8 mouse cellular contexts compared by ENCODE assay signal in genomic region chr6:12747856-12748450, GRCm38 (mm10). TPM values are rescaled to one million over a fixed set of nuclear protein-coding genes. Genes with fewer than 3 reads are reported as not detected.
DNase-seq lines count a peak whose midpoint lies in the region; ATAC-seq lines count a peak whose summit lies in the region.

No protein-coding gene starts in this region.

- H3K27ac ChIP-seq in brown adipose tissue, adult 24 weeks (replicated peaks; ENCODE audit: low read depth, low read length): peak overlapping the region; percentile 17
- H3K27ac ChIP-seq in heart, embryonic 12.5 days (ENCODE audit: poor library complexity, severe bottlenecking): no peak overlapping the region
- H3K27ac ChIP-seq in midbrain, embryonic 13.5 days: peak overlapping the region; percentile 98

- peak overlapping the region; percentile 93 for H3K4me2 ChIP-seq in heart, embryonic 12.5 days
- H3K4me2 ChIP-seq in midbrain, embryonic 13.5 days (replicated peaks): peak overlapping the region; percentile 62

- no peaks in the 10 kb centered on the region for H3K4me1 ChIP-seq in brown adipose tissue, adult 24 weeks (ENCODE audit: control insufficient read depth, insufficient read depth, insufficient read length, low read length)
- no peaks in the 10 kb centered on the region for H3K4me1 ChIP-seq in heart, embryonic 12.5 days (replicated peaks)
- peaks cover 24% of the 10 kb centered on the region for H3K4me1 ChIP-seq in midbrain, embryonic 13.5 days (replicated peaks)

- no peak; the same call in 1 of the 2 replicates for ATAC-seq in heart, embryonic 12.5 days (ENCODE audit: insufficient number of reproducible peaks, low FRiP score)
- ATAC-seq in midbrain, embryonic 13.5 days: no peak

- no peaks in the 10 kb centered on the region for H3K27me3 ChIP-seq in heart, embryonic 12.5 days (replicated peaks)
- no peaks in the 10 kb centered on the region for H3K27me3 ChIP-seq in midbrain, embryonic 13.5 days

- no peaks in the 10 kb centered on the region for H3K36me3 ChIP-seq in heart, embryonic 12.5 days
- H3K36me3 ChIP-seq in midbrain, embryonic 13.5 days: no peaks in the 10 kb centered on the region

- H3K9me3 ChIP-seq in heart, embryonic 12.5 days (replicated peaks): no peaks in the 10 kb centered on the region
- no peaks in the 10 kb centered on the region for H3K9me3 ChIP-seq in midbrain, embryonic 13.5 days

- DNase-seq in cerebellum, postnatal 14 days: peak; percentile 21 to 39
- no peak for DNase-seq in cerebellum, adult 11 months
- peak; percentile 5 to 31 for DNase-seq in kidney, postnatal 25 days
- DNase-seq in spleen, postnatal 4 days (ENCODE audit: low spot score in 2 of 2): no peak
- no peak for DNase-seq in cerebellum, adult 8-10 months

- no peak overlapping the region for H3K9ac ChIP-seq in heart, embryonic 12.5 days
- H3K9ac ChIP-seq in midbrain, embryonic 13.5 days (replicated peaks): peak overlapping the region; percentile 84

- 6% methylated on average over 11 of the region's 11 CpGs for WGBS in heart, embryonic 12.5 days
- WGBS in midbrain, embryonic 13.5 days: 2% methylated on average over 11 of the region's 11 CpGs

- H3K4me3 ChIP-seq in brown adipose tissue, adult 24 weeks (ENCODE audit: insufficient read depth, low read depth, low read length): peak overlapping the region; percentile 62
- H3K4me3 ChIP-seq in heart, embryonic 12.5 days: peak overlapping the region; percentile 67
- peak overlapping the region; percentile 61 for H3K4me3 ChIP-seq in midbrain, embryonic 13.5 days (replicated peaks)

RNA-seq across cellular contexts. Expression of gene Thsd7a, which starts 1.3 kb away (rescaled TPM):
- 1.5 and 2.7 TPM in 2 replicates for polyA plus RNA-seq in brown adipose tissue, adult 24 weeks (2012; ENCODE audit: insufficient read depth, insufficient read length, missing spikeins)
- 3.3 and 3.4 TPM in 2 replicates for polyA plus RNA-seq in heart, embryonic 12.5 days (2016; fragmentation: Nextera tagmentation; extraction: Ambion mirVana)
- 53.2 and 58.2 TPM in 2 replicates for polyA plus RNA-seq in midbrain, embryonic 13.5 days (2015; fragmentation: Nextera tagmentation; extraction: Ambion mirVana)

Comparison
In these comparisons a context has a peak if more than half of its experiments do, and no peak if none do; other contexts are left out.
1. DNase-seq: peak in cerebellum, postnatal 14 days (2 of 2) and kidney, postnatal 25 days (2 of 2); none in cerebellum, adult 11 months (single experiment), spleen, postnatal 4 days (0 of 2) and cerebellum, adult 8-10 months (single experiment).
2. RNA of gene Thsd7a, which starts 1.3 kb away (polyA plus RNA-seq): 53.2 to 58.2 TPM in midbrain, embryonic 13.5 days; 3.3 to 3.4 TPM in heart, embryonic 12.5 days and 1.5 to 2.7 TPM in brown adipose tissue, adult 24 weeks; every median in the first group is over 10 times any median in the second.
3. Peak in every context shown above with its lines, with median percentiles within 50 percentile points of each other: H3K4me3 ChIP-seq.